Mouse (Mus musculus) midbrain, embryonic 14.5 days (tissue): ENCODE results near the gene Isg20l2. TPM values are rescaled to one million over a fixed set of nuclear protein-coding genes. Genes with fewer than 3 reads are reported as not detected.

ENCODE experiments used
- ATAC-seq: fragments of 200-750 bp; cut with Nextera tagmentation; 2 replicates; pipeline ENCODE4 v1.8.0; 2017; ENCODE audit warnings: moderate number of reproducible peaks, moderate library complexity; ENCODE audit not compliant: low FRiP score, low TSS enrichment
- DNase-seq: peaks from one replicate; pipeline ENCODE4 v3.0.0-alpha.2; 2015
- H3K27ac ChIP-seq: fragments of 300-500 bp; sonication (generic); replicated peaks from 2 replicates; pipeline ENCODE4 v1.5.1; 2014; ENCODE audit warnings: mild to moderate bottlenecking, low read depth, low read length, moderate library complexity
- H3K27me3 ChIP-seq: fragments of 300-500 bp; sonication (generic); 2 replicates; pipeline ENCODE4 v1.6.1; 2014; ENCODE audit warnings: low read length, control low read depth, mixed read lengths; ENCODE audit not compliant: control insufficient read depth, insufficient read depth
- H3K36me3 ChIP-seq: fragments of 300-500 bp; sonication (generic); 2 replicates; pipeline ENCODE4 v1.6.1; 2014; ENCODE audit warnings: low read length, control low read depth; ENCODE audit not compliant: control insufficient read depth, insufficient read depth
- H3K4me1 ChIP-seq: fragments of 300-500 bp; sonication (generic); 2 replicates; pipeline ENCODE4 v1.6.1; 2014; ENCODE audit warnings: mild to moderate bottlenecking, antibody characterized with exemption, low read length, control low read depth; ENCODE audit not compliant: control insufficient read depth, insufficient read depth
- H3K4me2 ChIP-seq: fragments of 300-500 bp; sonication (generic); 2 replicates; pipeline ENCODE4 v1.6.1; 2014; ENCODE audit warnings: mild to moderate bottlenecking, low read length, moderate library complexity
- H3K4me3 ChIP-seq: fragments of 300-500 bp; sonication (generic); replicated peaks from 2 replicates; pipeline ENCODE4 v1.5.1; 2014; ENCODE audit warnings: low read depth, low read length
- H3K9ac ChIP-seq: fragments of 300-500 bp; sonication (generic); replicated peaks from 2 replicates; pipeline ENCODE4 v1.6.1; 2014; ENCODE audit warnings: mild to moderate bottlenecking, low read length, moderate library complexity
- H3K9me3 ChIP-seq: fragments of 300-500 bp; sonication (generic); 2 replicates; pipeline ENCODE4 v1.6.1; 2016; ENCODE audit warnings: low read length, control low read depth, mixed read lengths; ENCODE audit not compliant: control insufficient read depth
- WGBS: fragments of 180-500 bp; shearing (Covaris S2); extraction: QIAGEN DNeasy Blood & Tissue Kit; methylation state at CpG from one replicate; pipeline ENCODE4 v1.1.7; 2014; 5-methylcytosine and 5-hydroxymethylcytosine counted together
- polyA plus RNA-seq: library from polyadenylated mRNA; unstranded; fragments of >200 nt; fragmentation: Nextera tagmentation; extraction: Ambion mirVana; gene quantifications from 2 replicates; pipeline ENCODE4 v1.2.1, GENCODE M21; 2014

The Isg20l2 gene
- polyA plus RNA-seq, 1 experiment from 2014 or later: 23.2 TPM

GRCm38 (mm10) chr3:87989935-87990334, 59.8 kb downstream of the Isg20l2 start:
- ATAC-seq (no peak), DNase-seq (no peak)
- H3K4me3 ChIP-seq: no peak overlapping the region
- H3K9me3 ChIP-seq: no peaks in the 10 kb centered on the region
- H3K9ac ChIP-seq: no peak overlapping the region
- no peak overlapping the region for H3K27ac ChIP-seq
- H3K36me3 ChIP-seq: no peaks in the 10 kb centered on the region
- H3K4me1 ChIP-seq: peaks cover 21% of the 10 kb centered on the region
- H3K27me3 ChIP-seq: peaks cover 13% of the 10 kb centered on the region
- WGBS: 33% methylated on average over 10 of the region's 10 CpGs
- H3K4me2 ChIP-seq: no peak overlapping the region

Other genes with a start within 250 kb of the Isg20l2 start
- gene Lrrc71, start 181.7 kb upstream of the Isg20l2 start, polyA plus RNA-seq: 0.49 and 0.50 TPM in 2 replicates
- gene Ntrk1, start 135.2 kb upstream of the Isg20l2 start, polyA plus RNA-seq: 1.2 and 1.7 TPM in 2 replicates
- gene Insrr, start 133.4 kb upstream of the Isg20l2 start, polyA plus RNA-seq: 0.13 and 0.97 TPM in 2 replicates
- gene Pear1, start 106.0 kb upstream of the Isg20l2 start, polyA plus RNA-seq: 2.2 and 6.9 TPM in 2 replicates
- gene Sh2d2a, start 83.6 kb upstream of the Isg20l2 start, polyA plus RNA-seq: 0.05 TPM in 1 of 2 replicates, not detected in the other
- 17.4 and 22.5 TPM in 2 replicates for gene Prcc, start 44.7 kb upstream of the Isg20l2 start, polyA plus RNA-seq
- 157 and 185 TPM in 2 replicates for gene Hdgf, start 24.0 kb upstream of the Isg20l2 start, polyA plus RNA-seq
- 55.8 and 56.3 TPM in 2 replicates for gene Mrpl24, start 10.8 kb upstream of the Isg20l2 start, polyA plus RNA-seq
- 19.1 and 21.7 TPM in 2 replicates for gene Rrnad1, start 403 bp downstream of the Isg20l2 start, polyA plus RNA-seq
- gene Crabp2, start 18.4 kb downstream of the Isg20l2 start, polyA plus RNA-seq: 28.3 and 42.4 TPM in 2 replicates
- gene Nes, start 40.8 kb downstream of the Isg20l2 start, polyA plus RNA-seq: 19.0 and 28.8 TPM in 2 replicates
- gene Bcan, start 69.9 kb downstream of the Isg20l2 start, polyA plus RNA-seq: 34.3 and 49.7 TPM in 2 replicates
- 0.47 and 0.57 TPM in 2 replicates for gene Hapln2, start 97.3 kb downstream of the Isg20l2 start, polyA plus RNA-seq
- gene Gpatch4, start 112.8 kb downstream of the Isg20l2 start, polyA plus RNA-seq: 22.9 and 30.3 TPM in 2 replicates
- gene Naxe, start 128.2 kb downstream of the Isg20l2 start, polyA plus RNA-seq: 150 and 172 TPM in 2 replicates
- gene Ttc24, start 148.0 kb downstream of the Isg20l2 start, polyA plus RNA-seq: not detected in 2 replicates
- gene Iqgap3, start 151.7 kb downstream of the Isg20l2 start, polyA plus RNA-seq: 2.7 and 3.5 TPM in 2 replicates
- 22.3 and 23.7 TPM in 2 replicates for gene Mef2d, start 212.1 kb downstream of the Isg20l2 start, polyA plus RNA-seq